ENCODE assay signal across 23 mouse cellular contexts in genomic region chr5:34235056-34235455, GRCm38 (mm10). TPM values are rescaled to one million over a fixed set of nuclear protein-coding genes. Genes with fewer than 3 reads are reported as not detected.
DNase-seq lines count a peak whose midpoint lies in the region; ATAC-seq and TF ChIP-seq lines count a peak whose summit lies in the region.
"Had no signal": no experiment of that assay in that cellular context is flagged by ENCODE, and none has a peak within 500 bp of the region (broad histone marks: within the 10 kb centered on the region; RNA-seq: fewer than 3 reads in every experiment).

No protein-coding gene starts in this region.

- H3K4me3 ChIP-seq in thymus, adult 2 months (ENCODE audit: control insufficient read depth, insufficient read depth, low read length) = no peak overlapping the region
- H3K4me3 ChIP-seq in kidney, embryonic 14.5 days (ENCODE audit: low read length) = no peak overlapping the region
- H3K4me3 ChIP-seq: embryonic facial prominence, embryonic 15.5 days; erythroblast, embryonic 14.5 days; forebrain, embryonic 10.5 days; gastrocnemius, adult 2 months; hindbrain, embryonic 12.5 days; intestine, embryonic 15.5 days had no signal

- peak overlapping the region; percentile 24; the same call in 1 of the 2 replicates for H3K27ac ChIP-seq in thymus, adult 2 months (ENCODE audit: control insufficient read depth, insufficient read depth, low read length)
- no peak overlapping the region for H3K27ac ChIP-seq in kidney, embryonic 14.5 days (ENCODE audit: low read depth, low read length)
- H3K27ac ChIP-seq: embryonic facial prominence, embryonic 15.5 days; forebrain, embryonic 10.5 days; gastrocnemius, adult 2 months; hindbrain, embryonic 12.5 days; intestine, embryonic 15.5 days had no signal

- H3K4me2 ChIP-seq in kidney, embryonic 14.5 days (replicated peaks; ENCODE audit: low read depth, low read length) = no peak overlapping the region
- H3K4me2 ChIP-seq: embryonic facial prominence, embryonic 15.5 days; hindbrain, embryonic 12.5 days; intestine, embryonic 15.5 days had no signal

- no peaks in the 10 kb centered on the region for H3K9me3 ChIP-seq in kidney, embryonic 14.5 days (ENCODE audit: control insufficient read depth, low read length)
- H3K9me3 ChIP-seq: embryonic facial prominence, embryonic 15.5 days; forebrain, embryonic 10.5 days; hindbrain, embryonic 12.5 days; intestine, embryonic 15.5 days had no signal

- WGBS in thymus, adult 2 months = 86% methylated on average over 4 of the region's 4 CpGs
- WGBS in kidney, embryonic 14.5 days = 55% methylated on average over 4 of the region's 4 CpGs

- no peak for TF ChIP-seq POLR2A in thymus, adult 2 months (IDR thresholded peaks at IDR 0.05; ENCODE audit: control insufficient read depth, extremely low read depth, insufficient read depth, low read length, poor library complexity)

- H3K4me1 ChIP-seq in thymus, adult 2 months (replicated peaks; ENCODE audit: control insufficient read depth, insufficient read depth, low read length) = peaks cover 57% of the 10 kb centered on the region
- H3K4me1 ChIP-seq in kidney, embryonic 14.5 days (ENCODE audit: control insufficient read depth, insufficient read depth, low read length) = no peaks in the 10 kb centered on the region
- H3K4me1 ChIP-seq: embryonic facial prominence, embryonic 15.5 days; forebrain, embryonic 10.5 days; hindbrain, embryonic 12.5 days; intestine, embryonic 15.5 days had no signal

- no peaks in the 10 kb centered on the region for H3K36me3 ChIP-seq in thymus, adult 2 months (ENCODE audit: control insufficient read depth, insufficient read depth, low read length)
- H3K36me3 ChIP-seq in kidney, embryonic 14.5 days (ENCODE audit: control insufficient read depth, insufficient read depth, low read length) = no peaks in the 10 kb centered on the region
- H3K36me3 ChIP-seq: embryonic facial prominence, embryonic 15.5 days; forebrain, embryonic 10.5 days; hindbrain, embryonic 12.5 days; intestine, embryonic 15.5 days had no signal

- ATAC-seq in cerebellum, adult (ENCODE audit: insufficient number of reproducible peaks, low FRiP score, low TSS enrichment) = peak; percentile 49; the same call in 1 of the 2 replicates
- ATAC-seq in kidney, embryonic 14.5 days (ENCODE audit: low FRiP score, low TSS enrichment) = no peak
- ATAC-seq: CD4-positive, CD25-positive, alpha-beta regulatory T cell, adult 4 months; forebrain, embryonic 14.5 days; intestine, embryonic 15.5 days had no signal

- H3K27me3 ChIP-seq in thymus, adult 2 months (ENCODE audit: control insufficient read depth, insufficient read depth, low read length) = no peaks in the 10 kb centered on the region
- no peaks in the 10 kb centered on the region for H3K27me3 ChIP-seq in kidney, embryonic 14.5 days (ENCODE audit: control insufficient read depth, insufficient read depth, low read length)
- H3K27me3 ChIP-seq: embryonic facial prominence, embryonic 15.5 days; hindbrain, embryonic 12.5 days; intestine, embryonic 15.5 days had no signal

- no peak for DNase-seq in cerebellum, adult 11-12 months
- peak; percentile 42 to 60 for DNase-seq in cerebellum, postnatal 25 days
- no peak for DNase-seq in cerebellum, adult 8-10 months
- DNase-seq in thymus, adult 2 months = peak; percentile 23
- no peak for DNase-seq in thymus, adult 18-20 months
- DNase-seq: adrenal gland, postnatal 10 days; B cell, adult 2 months; cerebellum, postnatal 10 days; gastrocnemius, adult 2 months; gastrocnemius, postnatal 25 days; heart, postnatal 10 days; heart, postnatal 4 days; kidney, adult 18-20 months had no signal

- TF ChIP-seq CTCF in thymus, adult 2 months (IDR thresholded peaks at IDR 0.05; ENCODE audit: borderline replicate concordance, control insufficient read depth, extremely low read depth, insufficient read depth, low read length, poor library complexity) = no peak

- no peak overlapping the region for H3K9ac ChIP-seq in kidney, embryonic 14.5 days (ENCODE audit: low read depth, low read length)
- H3K9ac ChIP-seq: embryonic facial prominence, embryonic 15.5 days; hindbrain, embryonic 12.5 days; intestine, embryonic 15.5 days had no signal

RNA-seq across cellular contexts. Expression of gene Mxd4, which starts 47.5 kb away (rescaled TPM):
- polyA plus RNA-seq in thymus, adult 2 months (2012; rRNA removed) = 515 and 525 TPM in 2 replicates
- polyA plus RNA-seq in kidney, embryonic 14.5 days (2014; fragmentation: Nextera tagmentation; extraction: Ambion mirVana) = 46.1 and 53.0 TPM in 2 replicates

RNA-seq across cellular contexts. Expression of gene Zfyve28, which starts 53.2 kb away (rescaled TPM):
- polyA plus RNA-seq in thymus, adult 2 months (2012; rRNA removed) = 30.1 and 39.1 TPM in 2 replicates
- polyA plus RNA-seq in kidney, embryonic 14.5 days (2014; fragmentation: Nextera tagmentation; extraction: Ambion mirVana) = 0.14 and 0.37 TPM in 2 replicates
- polyA plus RNA-seq: erythroblast, embryonic 14.5 days had no signal

RNA-seq across cellular contexts. Expression of gene Cfap99, which starts 53.3 kb away (rescaled TPM):
- not detected in 2 replicates for polyA plus RNA-seq in thymus, adult 2 months (2012; rRNA removed)
- polyA plus RNA-seq in kidney, embryonic 14.5 days (2014; fragmentation: Nextera tagmentation; extraction: Ambion mirVana) = not detected in 2 replicates
- polyA plus RNA-seq: CD4-positive, CD25-positive, alpha-beta regulatory T cell, adult 4 months; embryonic facial prominence, embryonic 11.5 days; erythroblast, embryonic 14.5 days; forebrain, embryonic 10.5 days; intestine, embryonic 15.5 days had no signal

Comparison
In these comparisons a context has a peak if more than half of its experiments do, and no peak if none do; other contexts are left out.
1. DNase-seq: peak in cerebellum, postnatal 25 days (2 of 2) and thymus, adult 2 months (single experiment); none in cerebellum, adult 11-12 months (single experiment), cerebellum, adult 8-10 months (single experiment) and thymus, adult 18-20 months (0 of 2).
2. RNA of gene Zfyve28, which starts 53.2 kb away (polyA plus RNA-seq): 30.1 to 39.1 TPM in thymus, adult 2 months; 0.14 to 0.37 TPM in kidney, embryonic 14.5 days; every median in the first group is over 10 times any median in the second.